Mouse (Mus musculus) cortical plate, adult 2 months (tissue): Measurements from ENCODE around the gene Odf2.

ENCODE experiments used
- CTCF ChIP-seq: fragments of 200-500 bp; IDR thresholded peaks from 2 replicates; pipeline ENCODE4 v1.5.1; 2011; ENCODE audit warnings: mild to moderate bottlenecking, control low read depth, low read length; ENCODE audit not compliant: insufficient read depth; ENCODE audit errors: extremely low read depth
- POLR2A ChIP-seq: fragments of 200-500 bp; IDR thresholded peaks from 2 replicates; pipeline ENCODE4 v1.6.1; 2011; ENCODE audit warnings: mild to moderate bottlenecking, low read length, control low read depth; ENCODE audit not compliant: insufficient read depth; ENCODE audit errors: extremely low read depth

- TF ChIP-seq POLR2A = no peak
- no peak for TF ChIP-seq CTCF
These were observed 37.5 kb downstream of the Odf2 start for GRCm38 (mm10) chr2:29926542-29926941.
